Mouse (Mus musculus): ENCODE data around the gene Plcb4. TPM values are rescaled to one million over a fixed set of nuclear protein-coding genes. Genes with fewer than 3 reads are reported as not detected.

The Plcb4 gene
- polyA plus RNA-seq, 1 experiment from 2014 or later: 29.3 TPM

DNA sequence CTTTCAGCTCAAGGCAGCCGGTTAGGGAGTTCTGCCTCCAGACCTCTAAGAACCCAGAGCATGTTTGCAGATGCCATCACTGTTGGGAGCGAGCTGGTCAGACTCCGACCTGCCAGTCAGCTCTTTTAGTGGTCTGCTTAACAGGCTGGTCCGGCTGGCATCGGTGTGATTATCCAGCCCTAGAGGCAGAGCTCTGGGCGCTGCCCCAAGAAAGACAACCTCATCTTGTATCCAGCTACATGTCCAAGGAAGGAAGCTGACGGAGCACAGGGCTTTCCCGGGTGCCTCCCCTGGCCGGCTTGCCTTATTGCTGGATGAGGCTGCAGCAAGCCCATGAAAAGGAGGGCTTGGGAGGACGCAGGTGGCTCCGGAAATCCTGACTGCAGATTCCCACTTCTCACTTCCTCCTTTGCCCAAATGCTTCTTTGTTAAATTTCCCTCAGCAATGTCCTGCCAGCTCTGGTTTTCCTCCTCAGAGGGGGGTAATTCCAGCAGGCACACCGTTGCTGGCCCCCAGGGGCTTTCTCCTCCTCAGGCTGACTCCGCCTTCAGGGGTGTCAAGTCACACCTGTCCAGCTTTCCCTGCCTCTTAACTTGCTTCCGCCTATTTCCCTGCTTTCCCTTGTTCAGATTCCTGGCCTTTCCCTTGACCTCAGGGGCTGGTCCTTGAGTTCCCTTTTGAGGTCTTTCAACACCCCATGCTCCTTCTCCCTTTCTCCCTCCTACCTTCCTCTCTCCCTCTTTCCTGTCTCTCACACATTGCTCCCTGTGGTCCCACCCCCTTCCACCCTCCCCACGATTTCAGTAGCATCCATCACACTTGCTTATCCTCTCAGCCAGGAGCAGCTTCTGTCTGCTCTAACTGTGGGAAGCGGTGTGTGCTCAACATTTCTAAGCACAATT, 58.7 kb downstream of the Plcb4 start:
- no peaks in the 10 kb centered on the region for H3K36me3 ChIP-seq (ENCODE audit: control insufficient read depth, insufficient read depth, low read length)
- no peaks in the 10 kb centered on the region for H3K4me1 ChIP-seq (replicated peaks; ENCODE audit: control insufficient read depth, insufficient read depth, low read length)
- H3K4me3 ChIP-seq (ENCODE audit: low read depth, low read length): no peak overlapping the region
- WGBS: 29% methylated on average over 16 of the region's 16 CpGs
- no peak overlapping the region for H3K9ac ChIP-seq (ENCODE audit: low read depth, low read length)
- H3K9me3 ChIP-seq (ENCODE audit: control insufficient read depth, low read length): no peaks in the 10 kb centered on the region
- no peaks in the 10 kb centered on the region for H3K27me3 ChIP-seq (ENCODE audit: control insufficient read depth, insufficient read depth, low read length)
- no peak for DNase-seq (ENCODE audit: low spot score)
- no peak overlapping the region for H3K4me2 ChIP-seq (replicated peaks; ENCODE audit: low read depth, low read length)
- no peak for ATAC-seq (ENCODE audit: low FRiP score)
- H3K27ac ChIP-seq (ENCODE audit: low read depth, low read length): no peak overlapping the region; the same call in 1 of the 2 replicates

DNA sequence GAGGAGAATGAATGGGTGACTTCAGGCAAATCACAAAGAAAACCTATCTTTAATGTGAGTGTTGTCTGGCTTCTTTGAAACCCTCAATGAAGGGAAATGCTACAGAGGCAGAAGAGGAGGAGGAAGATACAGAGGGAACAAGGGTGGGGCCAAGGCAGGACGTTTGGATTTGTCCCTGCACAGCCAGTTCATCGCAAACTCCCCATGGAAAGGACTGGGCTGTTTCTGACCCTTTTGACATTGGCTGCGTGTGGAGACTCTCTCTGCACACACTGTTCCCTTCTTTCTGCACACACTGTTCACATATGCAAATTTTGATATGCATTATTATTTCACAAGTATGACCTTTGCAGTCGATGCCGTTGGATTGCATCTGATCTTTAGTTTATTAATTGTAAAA, 63.3 kb downstream of the Plcb4 start:
- no peaks in the 10 kb centered on the region for H3K36me3 ChIP-seq (ENCODE audit: control insufficient read depth, insufficient read depth, low read length)
- H3K9ac ChIP-seq (ENCODE audit: low read depth, low read length): no peak overlapping the region
- H3K4me2 ChIP-seq (replicated peaks; ENCODE audit: low read depth, low read length): no peak overlapping the region
- no peaks in the 10 kb centered on the region for H3K27me3 ChIP-seq (ENCODE audit: control insufficient read depth, insufficient read depth, low read length)
- no peak overlapping the region for H3K27ac ChIP-seq (ENCODE audit: low read depth, low read length)
- ATAC-seq (ENCODE audit: low FRiP score): no peak
- no peak overlapping the region for H3K4me3 ChIP-seq (ENCODE audit: low read depth, low read length)
- 58% methylated on average over 5 of the region's 5 CpGs for WGBS
- no peak for DNase-seq (ENCODE audit: low spot score)
- H3K9me3 ChIP-seq (ENCODE audit: control insufficient read depth, low read length): no peaks in the 10 kb centered on the region
- H3K4me1 ChIP-seq (replicated peaks; ENCODE audit: control insufficient read depth, insufficient read depth, low read length): no peaks in the 10 kb centered on the region

GRCm38 (mm10) chr2:135723387-135723786, 64.6 kb downstream of the Plcb4 start:
- H3K9ac ChIP-seq (ENCODE audit: low read depth, low read length): no peak overlapping the region
- no peaks in the 10 kb centered on the region for H3K9me3 ChIP-seq (ENCODE audit: control insufficient read depth, low read length)
- no peaks in the 10 kb centered on the region for H3K36me3 ChIP-seq (ENCODE audit: control insufficient read depth, insufficient read depth, low read length)
- no peak overlapping the region for H3K4me2 ChIP-seq (replicated peaks; ENCODE audit: low read depth, low read length)
- ATAC-seq (ENCODE audit: low FRiP score) (no peak), DNase-seq (ENCODE audit: low spot score) (no peak)
- H3K27me3 ChIP-seq (ENCODE audit: control insufficient read depth, insufficient read depth, low read length): no peaks in the 10 kb centered on the region
- H3K27ac ChIP-seq (ENCODE audit: low read depth, low read length): no peak overlapping the region
- H3K4me3 ChIP-seq (ENCODE audit: low read depth, low read length): no peak overlapping the region
- WGBS: 87% methylated on average over 6 of the region's 6 CpGs
- H3K4me1 ChIP-seq (replicated peaks; ENCODE audit: control insufficient read depth, insufficient read depth, low read length): no peaks in the 10 kb centered on the region

DNA sequence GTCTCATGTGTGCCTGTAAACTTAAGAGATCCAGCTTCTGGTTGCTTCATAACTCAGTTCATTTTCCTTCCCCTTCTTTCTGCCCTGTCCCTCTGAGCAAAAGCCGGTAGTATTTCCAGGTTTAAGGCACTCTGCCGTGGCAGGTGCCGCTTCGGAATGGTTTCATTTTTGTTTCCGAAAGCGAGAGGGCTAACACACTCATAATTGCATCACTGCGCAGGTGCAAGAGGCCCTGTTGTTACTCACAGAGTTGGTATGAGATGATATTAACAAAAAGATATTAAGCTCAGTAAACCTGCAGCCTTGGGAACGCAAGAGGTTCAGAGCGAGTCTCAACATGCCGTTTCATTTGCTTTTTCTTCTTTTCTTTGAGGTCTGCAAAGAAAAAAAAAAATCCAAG, 65.7 kb downstream of the Plcb4 start:
- H3K4me1 ChIP-seq (replicated peaks; ENCODE audit: control insufficient read depth, insufficient read depth, low read length): no peaks in the 10 kb centered on the region
- H3K9ac ChIP-seq (ENCODE audit: low read depth, low read length): no peak overlapping the region
- no peaks in the 10 kb centered on the region for H3K36me3 ChIP-seq (ENCODE audit: control insufficient read depth, insufficient read depth, low read length)
- no peak for ATAC-seq (ENCODE audit: low FRiP score)
- no peak overlapping the region for H3K27ac ChIP-seq (ENCODE audit: low read depth, low read length)
- H3K4me3 ChIP-seq (ENCODE audit: low read depth, low read length): no peak overlapping the region
- no peak for DNase-seq (ENCODE audit: low spot score)
- 96% methylated on average over 10 of the region's 10 CpGs for WGBS
- H3K9me3 ChIP-seq (ENCODE audit: control insufficient read depth, low read length): no peaks in the 10 kb centered on the region
- no peak overlapping the region for H3K4me2 ChIP-seq (replicated peaks; ENCODE audit: low read depth, low read length)
- no peaks in the 10 kb centered on the region for H3K27me3 ChIP-seq (ENCODE audit: control insufficient read depth, insufficient read depth, low read length)

- H3K4me1 ChIP-seq (replicated peaks; ENCODE audit: control insufficient read depth, insufficient read depth, low read length): no peaks in the 10 kb centered on the region
- H3K4me2 ChIP-seq (replicated peaks; ENCODE audit: low read depth, low read length): no peak overlapping the region
- H3K36me3 ChIP-seq (ENCODE audit: control insufficient read depth, insufficient read depth, low read length): no peaks in the 10 kb centered on the region
- no peaks in the 10 kb centered on the region for H3K27me3 ChIP-seq (ENCODE audit: control insufficient read depth, insufficient read depth, low read length)
- H3K9ac ChIP-seq (ENCODE audit: low read depth, low read length): no peak overlapping the region
- H3K9me3 ChIP-seq (ENCODE audit: control insufficient read depth, low read length): no peaks in the 10 kb centered on the region
- DNase-seq (ENCODE audit: low spot score): no peak
- ATAC-seq (ENCODE audit: low FRiP score): no peak
- no peak overlapping the region for H3K4me3 ChIP-seq (ENCODE audit: low read depth, low read length)
- WGBS: 71% methylated on average over 4 of the region's 4 CpGs
- no peak overlapping the region for H3K27ac ChIP-seq (ENCODE audit: low read depth, low read length)
Measured at GRCm38 (mm10) chr2:135725362-135725761, 66.6 kb downstream of the Plcb4 start.

DNA sequence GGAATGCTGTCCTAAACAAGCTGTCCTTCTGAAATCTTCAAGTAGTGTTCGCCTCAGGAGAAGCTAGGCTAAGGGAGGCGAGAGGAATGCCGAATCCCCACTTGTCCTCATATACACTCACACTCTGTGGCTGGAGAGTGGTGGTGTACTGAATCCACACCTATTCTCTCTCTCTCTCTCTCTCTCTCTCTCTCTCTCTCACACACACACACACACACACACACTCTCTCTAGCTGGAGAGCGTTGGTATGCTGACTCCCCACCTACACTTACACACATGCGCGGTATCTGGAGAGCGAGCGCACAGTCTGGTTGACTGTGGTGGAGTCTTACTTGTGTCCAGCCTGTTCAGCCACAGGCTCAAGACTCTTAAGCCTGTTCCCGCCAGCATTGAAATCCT, 68.3 kb downstream of the Plcb4 start:
- no peak overlapping the region for H3K4me2 ChIP-seq (replicated peaks; ENCODE audit: low read depth, low read length)
- no peaks in the 10 kb centered on the region for H3K27me3 ChIP-seq (ENCODE audit: control insufficient read depth, insufficient read depth, low read length)
- WGBS: 96% methylated on average over 9 of the region's 9 CpGs
- H3K9ac ChIP-seq (ENCODE audit: low read depth, low read length): no peak overlapping the region
- no peaks in the 10 kb centered on the region for H3K36me3 ChIP-seq (ENCODE audit: control insufficient read depth, insufficient read depth, low read length)
- DNase-seq (ENCODE audit: low spot score) (no peak), ATAC-seq (ENCODE audit: low FRiP score) (no peak)
- H3K9me3 ChIP-seq (ENCODE audit: control insufficient read depth, low read length): no peaks in the 10 kb centered on the region
- H3K27ac ChIP-seq (ENCODE audit: low read depth, low read length): no peak overlapping the region
- H3K4me3 ChIP-seq (ENCODE audit: low read depth, low read length): no peak overlapping the region
- H3K4me1 ChIP-seq (replicated peaks; ENCODE audit: control insufficient read depth, insufficient read depth, low read length): no peaks in the 10 kb centered on the region

GRCm38 (mm10) chr2:135727925-135728324, 69.1 kb downstream of the Plcb4 start:
- WGBS: 91% methylated on average over 4 of the region's 4 CpGs

DNA sequence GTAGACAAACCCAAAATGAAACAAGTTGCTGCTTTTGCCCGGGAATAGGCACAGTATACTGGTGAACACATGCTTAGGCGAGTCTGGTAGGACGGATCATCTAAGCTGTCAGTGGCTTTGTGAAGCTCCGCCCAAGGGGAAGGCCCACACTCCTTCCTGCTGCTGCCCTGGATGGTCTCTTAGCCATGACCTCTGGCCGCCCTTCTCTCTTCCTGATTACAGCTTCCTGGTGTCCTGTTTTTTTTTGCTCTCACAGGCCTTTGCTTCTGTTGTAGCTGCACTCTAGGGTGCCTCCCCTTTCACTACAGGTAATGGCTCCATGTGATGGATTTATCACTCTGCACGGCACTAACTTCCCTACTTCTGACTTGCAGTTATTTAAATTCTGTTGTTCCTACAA, 72.8 kb downstream of the Plcb4 start:
- no peaks in the 10 kb centered on the region for H3K36me3 ChIP-seq (ENCODE audit: control insufficient read depth, insufficient read depth, low read length)
- H3K27ac ChIP-seq (ENCODE audit: low read depth, low read length): no peak overlapping the region
- DNase-seq (ENCODE audit: low spot score) (no peak), ATAC-seq (ENCODE audit: low FRiP score) (no peak)
- no peaks in the 10 kb centered on the region for H3K27me3 ChIP-seq (ENCODE audit: control insufficient read depth, insufficient read depth, low read length)
- H3K9ac ChIP-seq (ENCODE audit: low read depth, low read length): no peak overlapping the region
- 57% methylated on average over 6 of the region's 6 CpGs for WGBS
- no peaks in the 10 kb centered on the region for H3K4me1 ChIP-seq (replicated peaks; ENCODE audit: control insufficient read depth, insufficient read depth, low read length)
- H3K4me3 ChIP-seq (ENCODE audit: low read depth, low read length): no peak overlapping the region
- no peak overlapping the region for H3K4me2 ChIP-seq (replicated peaks; ENCODE audit: low read depth, low read length)
- no peaks in the 10 kb centered on the region for H3K9me3 ChIP-seq (ENCODE audit: control insufficient read depth, low read length)

More at GRCm38 (mm10) chr2:135727925-135728324, 69.1 kb downstream of the Plcb4 start:
- no peak overlapping the region for H3K4me3 ChIP-seq (ENCODE audit: low read depth, low read length)
- no peak overlapping the region for H3K4me2 ChIP-seq (replicated peaks; ENCODE audit: low read depth, low read length)
- no peak overlapping the region for H3K9ac ChIP-seq (ENCODE audit: low read depth, low read length)
- H3K27ac ChIP-seq (ENCODE audit: low read depth, low read length): no peak overlapping the region
- H3K36me3 ChIP-seq (ENCODE audit: control insufficient read depth, insufficient read depth, low read length): no peaks in the 10 kb centered on the region
- DNase-seq (ENCODE audit: low spot score) (no peak), ATAC-seq (ENCODE audit: low FRiP score) (no peak)
- H3K27me3 ChIP-seq (ENCODE audit: control insufficient read depth, insufficient read depth, low read length): no peaks in the 10 kb centered on the region
- H3K9me3 ChIP-seq (ENCODE audit: control insufficient read depth, low read length): no peaks in the 10 kb centered on the region
- H3K4me1 ChIP-seq (replicated peaks; ENCODE audit: control insufficient read depth, insufficient read depth, low read length): no peaks in the 10 kb centered on the region

DNA sequence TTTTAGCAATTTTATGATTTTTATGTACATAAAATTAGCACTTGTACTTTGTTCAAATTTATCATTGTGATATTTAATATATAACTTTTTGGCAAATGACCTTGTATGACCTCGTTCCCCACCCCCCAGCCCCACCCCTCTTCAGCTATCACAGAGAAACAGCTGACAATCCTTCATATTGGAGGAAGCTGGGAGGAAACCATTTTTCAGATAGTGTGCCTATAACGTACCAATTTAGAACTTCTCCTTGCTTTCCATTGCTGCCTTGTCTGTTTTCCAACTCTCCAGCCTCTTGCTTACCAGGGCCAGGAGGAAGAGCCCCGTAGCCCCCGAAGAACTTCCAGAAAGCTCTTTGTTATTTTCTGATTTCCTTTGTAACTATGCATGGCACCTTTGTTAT, 73.8 kb downstream of the Plcb4 start:
- no peak overlapping the region for H3K4me3 ChIP-seq (ENCODE audit: low read depth, low read length)
- no peaks in the 10 kb centered on the region for H3K36me3 ChIP-seq (ENCODE audit: control insufficient read depth, insufficient read depth, low read length)
- no peaks in the 10 kb centered on the region for H3K27me3 ChIP-seq (ENCODE audit: control insufficient read depth, insufficient read depth, low read length)
- H3K27ac ChIP-seq (ENCODE audit: low read depth, low read length): no peak overlapping the region
- DNase-seq (ENCODE audit: low spot score) (no peak), ATAC-seq (ENCODE audit: low FRiP score) (no peak)
- no peak overlapping the region for H3K9ac ChIP-seq (ENCODE audit: low read depth, low read length)
- no peak overlapping the region for H3K4me2 ChIP-seq (replicated peaks; ENCODE audit: low read depth, low read length)
- no peaks in the 10 kb centered on the region for H3K4me1 ChIP-seq (replicated peaks; ENCODE audit: control insufficient read depth, insufficient read depth, low read length)
- H3K9me3 ChIP-seq (ENCODE audit: control insufficient read depth, low read length): no peaks in the 10 kb centered on the region
- WGBS: 78% methylated on average over 4 of the region's 4 CpGs

Measured in hindbrain, embryonic 11.5 days (tissue).